Mouse (Mus musculus): Measurements from ENCODE around the gene Tex52.
A peak's percentile ranks its signal among the peaks of the same experiment; 100 is the strongest.

Tex52 gene

DNA sequence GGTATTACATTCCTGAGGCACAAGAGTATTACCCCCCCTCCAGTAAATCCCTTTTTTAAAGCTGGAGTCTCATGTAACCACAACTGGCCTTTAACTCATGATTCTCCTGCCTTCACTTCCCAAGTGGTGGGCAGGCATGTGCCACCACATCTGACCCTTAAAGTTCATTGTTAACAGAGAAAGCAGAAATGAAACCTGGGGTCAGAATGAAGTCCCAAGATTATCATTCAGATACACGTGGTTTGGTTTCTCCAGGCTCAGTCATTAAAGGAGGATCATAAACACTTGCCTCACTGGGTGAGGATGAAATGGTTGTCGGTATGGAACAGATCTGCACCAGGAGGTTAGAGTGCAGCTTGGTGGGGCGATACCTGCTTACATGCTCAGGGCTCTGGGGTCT is 6.0 kb downstream of the Tex52 start:
- DNase-seq: no peak

DNA sequence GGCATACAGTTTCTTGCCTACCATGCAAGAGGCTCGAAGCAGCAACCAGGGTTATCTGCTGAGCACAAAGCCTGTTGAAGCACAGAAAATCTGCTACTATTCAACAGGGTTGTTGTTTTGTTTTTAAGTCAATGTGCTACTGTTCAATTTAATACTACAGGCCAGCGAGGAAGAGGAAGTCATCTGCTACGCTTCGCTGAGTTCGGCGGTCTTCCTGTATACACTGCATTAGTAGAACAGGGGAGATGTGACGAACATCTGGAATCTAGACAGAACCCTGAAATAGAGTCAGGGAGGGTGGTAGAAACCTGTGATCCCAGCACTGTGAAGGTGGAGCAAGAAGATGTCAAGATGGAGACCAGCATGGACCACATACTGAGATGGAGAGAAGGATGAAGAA is 8.5 kb downstream of the Tex52 start:
- no peak for DNase-seq

DNA sequence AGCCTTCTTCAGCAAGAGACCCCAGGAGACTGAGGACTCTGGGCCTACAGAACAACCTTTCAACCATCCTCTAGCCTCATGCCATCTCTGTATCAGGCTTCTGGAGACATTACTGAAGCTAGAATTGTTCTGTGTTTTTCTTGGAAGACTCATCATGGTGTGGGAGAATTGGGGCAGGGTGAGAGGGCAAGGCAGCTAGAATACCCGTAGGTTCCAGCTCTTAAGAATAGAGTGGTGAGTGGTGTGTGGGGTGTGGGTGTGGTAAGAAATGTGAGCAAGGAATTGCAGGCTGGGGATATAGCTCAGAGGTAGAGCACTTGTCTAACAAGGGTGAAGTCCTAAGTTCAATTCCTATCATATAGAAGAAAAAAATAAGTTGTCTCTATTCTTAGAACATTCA is 9.8 kb downstream of the Tex52 start:
- no peak for DNase-seq

DNA sequence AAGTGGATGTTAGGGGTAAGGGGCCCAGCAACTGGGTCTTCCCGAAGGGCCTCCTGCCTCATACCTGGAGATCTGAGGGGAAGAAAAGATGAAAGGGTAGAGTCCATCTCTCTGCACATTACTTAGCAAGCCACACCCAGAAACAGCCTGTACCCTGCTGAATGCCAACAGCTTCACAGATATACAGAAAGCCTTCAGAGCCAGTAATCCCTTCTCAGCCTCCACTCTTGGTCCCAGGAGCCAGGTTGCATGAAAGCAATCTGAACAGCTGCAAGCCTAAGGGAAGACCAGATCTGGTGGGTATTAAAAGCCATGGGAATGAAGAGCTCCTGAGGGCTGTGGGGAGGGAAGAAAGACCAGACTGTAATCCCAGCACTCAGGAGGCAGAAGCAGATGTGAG is 13.9 kb downstream of the Tex52 start:
- DNase-seq: no peak

DNA sequence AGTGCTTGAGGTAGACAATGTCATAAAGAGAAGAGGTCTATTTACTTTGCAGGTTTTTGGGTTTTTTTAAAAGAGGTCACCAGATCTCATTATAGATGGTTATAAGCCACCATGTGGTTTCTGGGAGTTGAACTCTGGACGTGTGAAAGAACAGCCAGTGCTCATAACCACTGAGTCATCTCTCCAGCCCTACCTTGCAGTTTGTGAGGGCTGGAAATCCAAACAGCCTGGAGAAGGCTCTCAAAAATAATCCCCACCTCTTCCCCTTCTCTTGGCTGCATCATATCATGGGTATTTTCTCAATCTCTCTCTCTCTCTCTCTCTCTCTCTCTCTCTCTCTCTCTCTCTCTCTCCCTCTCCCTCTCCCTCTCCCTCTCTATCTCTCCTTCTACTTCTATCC is 15.4 kb downstream of the Tex52 start:
- no peak for DNase-seq

DNA sequence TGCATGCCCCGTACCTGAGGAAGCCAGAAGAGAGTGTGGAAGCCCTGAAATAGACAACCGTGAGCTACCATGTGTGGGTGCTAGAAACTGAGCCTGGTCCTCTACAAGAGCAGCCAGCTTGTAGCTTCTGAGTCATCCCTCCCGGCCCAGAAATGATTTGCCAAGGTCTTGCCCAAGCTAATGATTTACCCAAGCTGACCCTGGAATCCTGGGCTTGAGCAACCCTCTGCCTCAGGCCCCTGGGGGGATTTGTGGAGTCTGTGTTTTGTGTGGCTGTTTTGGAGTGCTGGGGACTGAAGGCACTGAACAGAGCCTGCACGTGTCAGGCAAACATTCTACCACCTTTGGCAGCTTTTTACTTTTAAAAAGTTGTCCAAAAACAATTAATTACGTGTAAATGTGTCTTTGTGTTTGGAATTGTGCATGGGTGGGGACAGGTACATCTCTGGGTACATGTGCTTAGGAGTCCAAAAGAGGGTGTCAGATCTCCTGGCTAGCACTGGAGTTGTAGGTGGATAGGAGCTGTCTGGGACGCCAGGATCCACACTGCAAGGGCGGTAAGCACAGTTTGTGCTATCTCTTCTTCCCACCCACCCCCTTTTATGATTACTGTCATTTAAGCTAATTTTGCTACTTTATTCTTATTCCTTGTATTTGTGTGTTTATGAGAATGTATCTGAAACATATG is 22.5 kb downstream of the Tex52 start:
- DNase-seq: no peak

DNA sequence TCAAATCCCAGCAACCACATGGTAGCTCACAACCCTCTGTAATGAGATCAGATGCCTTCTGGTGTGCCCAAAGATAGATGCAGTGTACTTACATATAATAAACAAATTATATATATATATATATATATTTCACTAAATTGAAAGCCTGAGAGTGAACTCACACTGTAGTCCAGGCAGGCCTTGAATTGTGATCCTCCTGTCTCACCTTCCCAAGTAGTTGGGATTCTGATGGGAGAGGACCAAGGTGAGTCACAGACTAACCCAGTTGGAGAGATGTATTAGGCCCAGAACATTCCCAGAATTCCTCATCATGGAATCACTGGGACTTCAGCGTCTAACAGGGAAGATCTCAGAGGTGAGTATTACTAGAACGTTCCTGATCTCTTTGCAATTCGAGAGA is 23.7 kb downstream of the Tex52 start, which contains the start of gene Nrip2:
Gene Nrip2, plus strand, starts transcription at position 301 of the 400 bp plus-strand sequence.
- no peak for DNase-seq

DNA sequence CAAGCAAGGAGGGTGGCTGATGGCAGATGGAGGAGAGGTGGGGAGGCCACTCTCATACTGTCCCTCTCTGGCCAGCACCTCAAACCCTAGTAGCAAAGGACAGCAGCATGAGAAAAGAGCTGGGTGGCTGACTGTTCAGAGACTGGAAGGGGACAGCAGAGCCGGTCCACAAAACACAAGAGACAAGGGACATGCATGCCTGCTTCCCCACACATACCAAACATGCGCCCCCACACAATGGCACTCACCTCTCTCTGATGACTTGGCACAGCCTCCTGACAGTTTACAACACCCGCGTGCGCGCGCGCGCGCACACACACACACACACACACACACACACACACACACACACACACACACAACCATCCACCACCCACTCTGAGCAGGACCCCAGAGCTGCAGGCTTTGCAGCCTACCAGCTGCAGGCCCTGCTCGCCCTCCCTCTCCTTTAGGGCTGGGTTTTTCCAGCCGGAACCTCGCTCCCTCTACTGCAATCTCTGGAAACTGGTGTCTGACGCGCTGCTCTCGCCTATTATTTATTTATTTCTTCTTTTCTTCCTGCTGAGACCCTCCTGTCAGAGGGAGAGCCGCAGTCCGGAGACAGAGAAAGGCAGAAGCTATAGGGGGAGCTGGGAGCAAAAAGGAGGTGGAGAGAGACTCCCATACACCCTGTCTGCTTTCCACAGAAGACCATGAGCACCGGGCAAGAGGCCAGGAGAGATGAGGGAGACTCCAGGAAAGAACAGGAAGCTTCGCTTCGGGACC is 24.3 kb downstream of the Tex52 start:
- DNase-seq: no peak

DNA sequence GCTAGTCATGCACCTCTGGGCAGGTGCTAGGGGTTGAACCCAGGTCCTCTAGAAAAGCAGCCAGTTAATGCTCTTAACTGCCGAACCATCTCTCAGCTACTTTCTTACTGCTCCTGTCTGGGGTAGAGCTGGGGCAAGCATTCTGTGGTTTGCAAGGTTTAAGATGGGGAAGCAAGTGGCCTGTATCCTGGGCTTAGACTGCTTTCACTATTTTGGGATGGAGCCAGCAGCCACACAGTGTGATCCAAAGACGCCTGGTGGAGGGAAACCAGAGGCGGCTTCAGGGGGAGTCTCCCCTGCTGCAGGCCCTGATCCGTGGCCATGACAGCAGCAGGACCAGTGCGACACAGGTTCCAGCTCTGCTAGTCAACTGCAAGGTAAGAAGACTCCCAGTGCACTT is 29.5 kb downstream of the Tex52 start:
- no peak for DNase-seq

DNA sequence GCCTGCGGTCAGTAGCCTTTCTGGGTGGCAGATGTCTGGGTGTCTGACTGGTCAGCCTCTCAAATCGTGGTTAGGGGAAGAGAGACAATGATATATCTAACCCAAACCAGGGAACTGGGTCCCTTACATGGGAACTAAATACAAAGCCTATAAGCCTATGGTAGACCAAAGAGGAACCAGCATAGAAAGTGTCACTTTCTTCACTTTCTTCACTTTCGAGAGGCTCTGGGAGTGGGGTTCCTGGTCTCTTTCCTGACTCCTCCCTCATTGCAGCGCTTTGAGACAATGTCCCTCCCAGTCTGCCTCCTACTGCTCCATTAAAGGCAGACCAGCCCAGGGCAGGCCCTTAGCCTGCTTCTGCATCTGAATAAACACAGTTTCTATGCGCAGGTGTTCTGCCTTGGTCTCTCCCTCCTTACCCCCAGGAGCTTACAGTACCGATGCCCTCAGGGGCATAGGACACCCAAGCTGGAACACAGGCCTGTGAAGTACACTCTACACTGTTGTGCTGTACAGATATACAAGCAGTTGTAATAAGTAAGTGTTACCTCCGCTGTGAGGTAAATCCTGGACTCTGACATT is 33.4 kb downstream of the Tex52 start:
- DNase-seq: no peak

DNA sequence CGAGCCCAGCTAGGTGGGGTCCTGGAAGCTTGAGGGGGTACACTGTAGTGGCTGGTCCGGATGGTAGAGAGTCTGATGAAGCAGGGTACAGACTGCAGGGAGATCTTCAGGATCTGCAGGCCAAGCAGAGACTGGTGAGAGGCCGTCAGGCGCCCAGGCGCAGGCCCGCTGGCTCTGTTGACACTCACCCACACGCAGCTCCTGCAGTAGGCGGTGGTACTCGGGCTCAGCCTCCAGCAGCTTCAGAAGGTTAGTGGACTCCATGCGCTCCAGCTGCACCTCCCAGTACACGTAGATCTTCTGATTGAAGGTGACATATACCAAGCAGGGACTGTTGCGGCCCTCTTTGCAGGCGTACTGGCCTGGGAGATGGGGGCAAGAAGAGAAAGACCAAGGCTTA is 35.0 kb downstream of the Tex52 start:
- no peak for DNase-seq

DNA sequence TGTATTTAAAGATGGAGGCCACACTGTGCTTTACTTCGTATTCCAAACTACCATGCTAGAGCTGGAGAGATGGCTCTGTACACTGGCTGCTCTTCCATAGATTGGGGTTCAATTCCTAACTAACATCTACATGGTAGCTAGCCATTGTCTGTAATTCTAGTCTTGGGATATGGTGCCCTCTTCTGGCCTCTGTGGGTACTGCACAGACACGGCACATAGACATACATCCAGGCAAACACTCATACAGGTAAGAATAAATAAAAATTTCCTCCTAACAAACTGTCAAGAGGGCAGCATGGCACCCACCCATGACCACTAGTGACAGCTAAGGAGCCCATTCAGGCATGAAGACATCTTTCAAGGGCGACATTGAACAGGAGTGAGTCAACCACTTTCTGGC is 35.9 kb downstream of the Tex52 start:
- DNase-seq: peak; percentile 54 to 72

DNA sequence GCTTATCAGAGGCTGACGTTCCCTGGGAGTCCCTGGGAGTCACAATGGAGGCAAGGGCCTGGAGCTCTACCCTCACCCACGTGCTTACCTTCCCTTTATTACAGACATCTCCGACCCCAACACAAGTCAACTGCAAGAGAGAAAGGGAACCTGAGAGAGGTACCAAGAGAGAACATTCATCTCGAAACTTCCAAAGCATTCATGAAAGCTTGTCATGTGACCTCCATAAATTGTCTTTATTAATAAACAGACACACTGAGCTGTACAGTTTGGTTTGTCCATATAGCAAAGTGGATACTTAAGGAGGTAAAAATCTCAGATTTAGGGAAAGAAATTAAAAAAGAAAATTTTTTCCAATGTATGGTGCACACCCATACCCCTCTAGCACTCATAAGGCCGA is 40.9 kb downstream of the Tex52 start:
- DNase-seq: no peak

DNA sequence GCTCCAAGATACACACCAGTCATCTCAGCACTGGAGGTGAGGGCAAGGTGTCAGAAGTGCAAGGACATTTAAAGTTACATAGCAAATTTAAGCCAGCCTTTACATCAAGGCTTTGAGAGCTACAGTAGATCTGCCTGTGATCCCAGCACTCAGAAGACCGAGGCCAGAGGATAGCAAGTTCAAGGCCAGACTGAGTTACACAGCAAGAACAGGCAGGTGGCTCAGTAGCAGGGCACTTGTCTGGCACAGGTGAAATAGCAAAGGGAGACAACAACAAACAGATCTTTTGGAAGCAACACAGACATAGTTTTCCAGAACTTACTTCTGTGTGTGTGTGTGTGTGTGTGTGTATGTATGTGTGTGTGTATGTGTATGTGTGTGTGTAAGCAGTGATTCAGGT is 42.8 kb downstream of the Tex52 start:
- no peak for DNase-seq

DNA sequence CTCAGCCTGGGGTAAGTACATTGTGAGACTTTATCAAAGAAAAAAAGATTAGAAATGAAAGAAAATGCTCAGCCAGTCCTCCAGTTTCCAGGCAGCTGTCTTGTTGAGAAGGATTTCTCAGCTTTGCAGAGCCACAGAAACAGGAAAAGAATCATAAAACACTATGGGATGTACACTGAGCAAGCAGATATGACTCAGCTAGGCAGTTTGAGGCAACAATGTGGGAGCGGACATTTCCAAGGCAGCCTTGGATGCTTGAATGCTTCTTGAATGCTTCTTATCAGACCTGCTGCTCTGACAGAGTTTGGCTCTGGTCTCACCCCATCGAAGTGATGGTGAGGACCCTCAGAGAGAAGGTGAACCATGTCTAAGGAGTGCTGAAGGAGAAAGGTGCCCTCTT is 45.8 kb downstream of the Tex52 start:
- DNase-seq: no peak

DNA sequence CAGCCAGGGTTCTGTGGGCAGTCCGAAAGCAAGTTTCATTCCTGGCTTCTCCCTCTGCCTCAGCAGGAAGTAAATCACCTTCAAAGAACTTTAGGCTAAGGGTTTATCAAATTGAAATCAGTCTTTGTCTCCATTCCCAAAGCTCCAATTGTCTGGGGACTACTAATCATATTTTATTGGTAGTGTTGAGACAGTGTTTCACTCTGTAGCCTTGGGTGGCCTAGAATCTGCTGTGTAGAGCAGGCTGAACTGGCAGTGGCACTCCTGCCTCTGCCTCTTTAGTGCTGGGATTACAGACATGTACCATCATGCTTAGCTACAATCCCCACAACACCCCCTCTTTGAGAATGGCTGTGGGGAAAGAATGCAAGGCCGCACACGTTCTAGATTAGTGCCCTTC is 46.2 kb downstream of the Tex52 start:
- DNase-seq: no peak

DNA sequence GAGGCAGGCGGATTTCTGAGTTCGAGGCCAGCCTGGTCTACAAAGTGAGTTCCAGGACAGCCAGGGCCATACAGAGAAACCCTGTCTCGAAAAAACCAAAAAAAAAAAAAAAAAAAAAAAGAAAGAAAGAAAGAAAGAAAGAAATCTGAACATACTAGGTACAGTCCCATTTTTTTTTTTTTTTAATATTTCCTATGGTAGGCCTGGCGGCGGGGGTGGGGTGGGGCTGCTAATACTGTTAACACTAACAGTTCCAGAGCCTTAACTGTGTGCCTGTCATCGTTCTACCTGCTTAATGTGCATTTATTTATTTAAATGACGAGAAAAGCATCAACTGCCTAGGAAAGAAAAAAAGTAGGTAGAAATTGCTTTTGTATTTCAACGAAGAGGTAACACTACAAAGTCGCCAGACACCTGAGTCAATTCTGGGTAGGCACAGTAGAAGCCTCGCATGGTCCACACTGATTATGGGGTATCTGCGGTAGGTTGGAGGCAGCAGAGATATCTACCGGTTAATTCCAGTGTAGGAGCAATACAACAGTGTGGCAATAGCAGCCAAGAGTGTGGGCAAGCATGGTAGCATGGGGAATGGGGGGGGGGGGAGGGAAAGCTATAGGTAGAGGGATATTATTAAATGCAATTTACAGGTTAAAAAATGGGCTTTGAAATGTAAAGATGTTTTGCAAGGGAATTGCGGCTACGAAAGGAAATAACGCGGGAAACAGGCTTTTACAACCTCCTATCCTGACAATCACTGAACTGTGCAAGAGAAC is 48.4 kb downstream of the Tex52 start:
- DNase-seq: no peak

DNA sequence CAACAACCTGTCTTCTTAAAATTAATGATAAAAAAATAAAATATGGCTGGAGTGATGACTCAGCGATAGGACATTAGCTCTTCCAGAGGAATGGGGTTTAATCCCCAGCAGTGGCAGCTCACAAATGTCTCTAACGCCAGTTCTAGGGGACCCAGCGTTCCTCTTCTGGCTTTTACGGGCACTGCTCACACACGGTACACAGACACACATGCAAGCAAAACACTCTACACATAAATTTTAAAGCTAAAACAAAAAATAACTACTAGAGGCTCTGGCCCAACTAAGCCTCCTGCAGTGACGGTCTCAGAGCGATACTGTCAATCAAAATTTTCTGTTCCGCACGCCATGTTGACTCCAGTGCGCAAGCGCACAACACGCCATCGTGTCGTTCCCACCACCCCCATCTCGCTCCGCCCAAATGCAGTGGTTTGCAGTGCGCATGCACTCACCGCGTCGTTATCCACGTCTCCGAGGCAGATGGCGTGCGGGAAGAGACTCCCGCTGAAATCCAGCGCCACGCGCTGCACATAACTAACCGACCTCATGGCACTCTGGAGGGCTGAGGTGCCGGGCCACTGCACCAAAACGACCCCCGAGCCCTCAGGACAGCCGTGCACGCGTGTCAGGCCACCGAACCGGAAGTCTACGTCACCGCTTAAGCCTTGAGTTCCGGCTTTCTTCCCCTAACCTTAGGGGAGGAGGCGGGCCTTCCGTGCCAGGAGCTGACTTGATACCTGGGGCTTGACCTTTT is 49.2 kb downstream of the Tex52 start, which contains the start of gene Itfg2:
Gene Itfg2, minus strand, starts transcription at position 663 of the 751 bp plus-strand sequence.
- DNase-seq: peak; percentile 95

DNA sequence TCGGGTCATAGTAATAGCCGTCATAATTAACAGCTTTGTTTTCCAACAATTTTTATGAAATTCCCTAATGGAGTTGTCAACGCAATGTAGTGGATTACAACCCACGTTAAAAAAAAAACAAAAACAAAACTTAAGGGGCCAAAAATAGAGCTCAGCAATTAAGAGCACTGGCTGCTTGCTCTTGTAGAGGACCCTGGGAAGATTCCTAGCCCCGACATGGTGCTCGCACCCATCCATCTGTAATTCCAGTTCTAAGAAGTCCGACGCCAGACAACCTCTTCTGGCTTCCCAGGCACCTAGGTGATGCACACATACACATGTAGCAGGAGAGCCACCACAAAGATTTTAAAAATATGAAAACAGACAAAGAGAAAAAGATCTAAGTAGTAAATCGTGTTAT is 49.8 kb downstream of the Tex52 start:
- no peak for DNase-seq

DNA sequence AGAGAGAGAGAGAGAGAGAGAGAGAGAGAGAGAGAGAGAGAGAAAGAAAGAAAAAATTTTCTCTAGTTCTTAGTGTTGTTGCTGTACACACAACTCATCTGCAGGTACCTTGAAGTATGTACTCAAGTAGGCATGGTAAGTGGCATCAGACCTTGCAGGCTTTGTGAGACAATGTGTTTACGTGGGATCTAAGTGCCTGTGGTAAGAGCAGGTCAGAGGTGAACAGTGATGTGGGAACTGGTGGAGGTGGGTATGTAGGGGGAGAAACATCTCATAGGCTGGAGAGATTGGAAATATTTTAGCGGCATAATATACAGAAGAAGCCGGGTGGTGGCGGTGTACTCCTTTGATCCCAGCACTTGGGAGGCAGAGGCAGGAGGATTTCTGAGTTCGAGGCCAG is 52.3 kb downstream of the Tex52 start:
- DNase-seq: no peak

DNA sequence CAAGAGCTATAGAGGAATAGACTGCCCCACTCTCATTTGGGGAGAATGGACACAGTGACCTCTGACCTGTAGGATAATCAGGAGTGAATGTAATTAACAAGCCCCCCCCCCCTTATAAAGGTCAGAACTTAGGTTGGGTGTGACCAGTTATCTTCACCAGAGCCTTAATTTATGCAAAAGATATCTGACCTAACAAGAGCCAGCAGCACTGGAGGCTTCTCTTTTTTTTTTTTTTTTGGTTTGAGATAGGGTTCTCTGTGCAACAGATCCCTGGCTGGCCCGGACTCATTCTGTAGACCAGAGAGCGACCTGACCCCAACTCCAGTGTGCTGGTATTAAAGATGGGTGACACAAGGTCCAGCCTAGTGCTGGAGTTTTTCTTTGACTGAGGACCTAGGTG is 54.0 kb downstream of the Tex52 start:
- no peak for DNase-seq

DNA sequence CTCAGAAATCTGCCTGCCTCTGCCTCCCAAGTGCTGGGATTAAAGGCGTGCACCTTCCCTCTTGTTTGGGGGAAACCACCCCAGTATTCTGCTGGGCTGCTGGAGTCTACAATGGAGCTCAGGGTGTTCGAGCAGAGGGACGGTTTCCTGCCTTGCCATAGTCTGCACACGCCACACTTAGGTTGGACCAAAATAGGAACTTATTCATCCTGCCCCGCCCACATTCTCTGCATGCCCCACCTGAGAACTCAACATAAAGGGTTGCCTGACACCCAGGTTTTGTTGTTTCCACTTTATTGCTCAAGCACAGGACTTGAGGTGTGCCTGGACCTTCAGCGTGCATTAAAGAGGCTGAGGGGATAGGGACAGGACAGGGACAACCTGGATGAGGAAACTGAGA is 54.6 kb downstream of the Tex52 start:
- no peak for DNase-seq

Data from thymus, postnatal 36 days (tissue).